Mouse (Mus musculus) CH12F3 (cell line): Measurements from ENCODE around the gene Zfp488.

Experiments used
- in situ Hi-C: fragments of 300-500 bp; cut with MboI; formaldehyde crosslinking; loops from 2 replicates; pipeline ENCODE4 v1.14.3; 2020; ENCODE audit warnings: low sequenced_read_pairs

Gene Zfp488

DNA sequence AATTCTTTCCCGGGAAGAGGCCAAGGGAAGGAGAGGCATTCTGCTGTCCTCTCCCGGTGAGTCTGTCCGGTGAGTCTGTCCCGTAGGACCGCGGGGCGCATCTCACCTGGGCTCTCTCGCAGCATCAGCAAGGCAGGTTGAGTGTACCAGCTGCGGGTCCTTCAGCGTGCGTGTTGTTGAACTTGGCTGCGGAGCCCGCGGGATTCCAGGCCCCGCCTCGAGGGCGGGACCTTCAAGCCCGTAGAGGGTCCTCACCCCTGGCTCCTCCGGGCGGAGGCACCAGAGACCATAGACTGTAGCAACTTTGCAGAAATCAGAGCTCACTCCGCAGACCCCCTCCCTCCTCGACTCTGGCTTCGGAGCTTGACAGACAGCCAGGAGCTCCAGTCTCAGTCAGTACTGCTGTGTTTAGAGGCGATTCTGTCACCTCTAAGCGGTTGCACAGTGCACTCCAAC lies at the start of gene Zfp488:
Gene Zfp488, minus strand, starts transcription at position 161 of the 456 bp plus-strand sequence.
- in situ Hi-C loops, result no loop called here

DNA sequence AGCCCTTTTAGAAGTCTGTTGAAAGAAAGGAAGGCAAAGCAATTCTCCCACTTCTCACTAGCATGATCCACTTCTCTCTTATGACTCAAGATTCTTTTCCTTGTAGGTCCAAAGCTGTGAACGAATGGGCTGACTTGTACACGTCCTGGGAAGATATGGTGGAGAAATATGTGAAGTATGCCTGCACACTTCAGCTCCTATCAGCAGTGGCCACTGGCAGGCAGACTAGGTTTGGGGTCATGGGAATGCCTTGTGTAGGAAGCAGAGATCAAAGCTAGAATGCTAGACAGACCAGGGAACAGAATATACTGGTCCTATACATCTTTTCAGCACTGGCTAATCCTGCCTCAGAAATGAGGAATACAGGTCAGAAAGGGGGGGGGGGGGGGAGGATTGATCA lies 48.1 kb upstream of the Zfp488 start:
- in situ Hi-C loops, result no loop called here

DNA sequence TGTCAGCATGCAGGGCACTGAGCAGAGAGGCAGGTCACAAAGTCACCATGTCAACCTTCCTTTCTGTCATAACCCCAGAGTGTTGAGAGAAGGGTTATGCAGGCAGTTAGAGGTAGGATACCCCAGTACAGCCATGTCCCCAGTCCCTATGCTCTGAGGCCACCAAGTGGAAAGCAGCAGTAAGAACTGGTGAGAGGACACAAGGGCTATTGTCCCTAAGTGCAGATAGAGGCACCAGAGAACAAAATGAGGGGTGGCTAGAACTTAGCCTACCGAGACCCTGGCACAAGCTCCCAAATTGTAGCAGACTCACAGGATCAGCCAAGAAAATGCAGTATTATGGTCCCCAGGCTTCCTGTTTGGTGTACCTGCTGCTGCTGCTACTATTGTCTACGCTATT lies 38.4 kb upstream of the Zfp488 start:
- in situ Hi-C loops, result no loop called here

DNA sequence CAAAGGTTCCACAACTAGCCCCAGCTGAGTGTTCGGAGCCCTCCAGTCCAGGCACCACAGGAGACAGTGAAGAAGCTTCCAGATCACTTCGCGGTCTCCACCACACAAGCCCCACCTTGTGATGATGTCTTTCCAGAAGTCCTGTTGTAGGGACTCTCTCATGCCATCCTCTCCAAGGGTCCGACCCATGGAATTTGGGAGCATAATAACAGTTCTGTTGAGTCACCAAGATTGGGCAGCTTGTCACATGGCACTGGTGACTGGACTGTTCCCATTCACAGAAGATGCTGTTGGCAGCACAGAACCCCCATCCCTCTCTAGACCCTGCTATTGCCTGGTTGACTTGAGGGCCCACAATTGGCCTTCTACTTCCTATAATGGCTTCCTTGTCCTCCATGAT lies 37.8 kb upstream of the Zfp488 start, which contains the start of gene Gm5460:
Gene Gm5460, plus strand, starts transcription at position 378 of the 400 bp plus-strand sequence.
- in situ Hi-C loops, result no loop called here

DNA sequence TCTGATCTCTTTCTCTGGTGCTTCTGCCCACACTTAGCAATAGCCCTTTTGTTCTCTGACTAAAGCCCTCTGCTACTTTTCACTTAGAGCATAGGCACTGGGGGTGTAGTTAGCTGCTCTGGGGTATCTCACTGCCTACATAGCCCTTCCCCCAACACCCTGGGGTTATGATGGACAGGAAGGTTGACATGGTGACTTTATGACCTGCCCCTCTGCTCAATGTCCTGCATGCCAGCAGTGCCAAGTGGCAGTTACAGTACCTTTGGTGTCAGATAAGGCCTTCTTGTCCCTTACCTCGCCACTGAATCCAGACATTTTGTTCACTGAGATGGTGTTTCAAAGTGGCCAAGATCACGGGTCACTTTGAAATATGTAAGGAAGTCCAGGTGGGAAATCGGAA lies 36.5 kb upstream of the Zfp488 start, which contains the start of gene Gm30083:
Gene Gm30083, minus strand, starts transcription at position 120 of the 400 bp plus-strand sequence.
- in situ Hi-C loops, result no loop called here

DNA sequence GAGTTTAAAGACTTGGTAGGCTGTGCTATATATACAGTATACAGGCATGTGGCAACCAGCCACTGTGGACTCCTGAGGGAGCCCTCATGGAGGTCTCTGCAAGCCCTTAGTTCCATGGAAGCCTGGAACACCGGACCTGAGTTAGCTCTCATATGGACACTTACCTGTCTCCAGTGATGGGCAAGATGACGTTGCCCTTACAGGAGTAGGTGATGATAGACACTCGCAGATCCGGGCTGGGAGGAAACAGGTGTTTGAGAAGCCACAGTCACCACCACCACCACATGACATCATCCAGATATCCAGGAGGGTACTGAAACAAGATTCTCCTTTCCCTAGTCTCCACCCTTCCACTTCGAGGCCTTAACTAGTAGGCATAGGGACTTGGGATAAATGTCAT lies 23.8 kb upstream of the Zfp488 start:
- in situ Hi-C loops, result no loop called here

DNA sequence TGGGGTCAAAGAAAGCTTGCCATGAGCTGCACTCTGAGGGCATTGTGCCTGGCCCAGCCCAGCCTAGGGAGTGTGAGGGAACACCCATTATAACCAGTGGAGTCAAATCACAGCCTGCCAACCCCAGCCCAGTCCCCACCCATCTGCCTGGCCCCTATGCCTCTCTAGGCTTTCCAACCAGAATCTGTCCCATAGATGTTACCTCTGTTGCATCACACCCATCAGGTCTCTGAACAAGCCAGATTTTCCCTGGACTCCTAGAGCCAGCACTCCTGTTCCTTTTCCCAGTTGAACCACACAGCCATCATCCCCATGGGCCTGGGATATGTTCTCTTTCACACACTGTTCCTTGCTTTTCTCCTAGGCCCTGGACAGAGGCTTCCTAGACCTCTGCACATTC lies 22.9 kb upstream of the Zfp488 start:
- in situ Hi-C loops, result no loop called here

DNA sequence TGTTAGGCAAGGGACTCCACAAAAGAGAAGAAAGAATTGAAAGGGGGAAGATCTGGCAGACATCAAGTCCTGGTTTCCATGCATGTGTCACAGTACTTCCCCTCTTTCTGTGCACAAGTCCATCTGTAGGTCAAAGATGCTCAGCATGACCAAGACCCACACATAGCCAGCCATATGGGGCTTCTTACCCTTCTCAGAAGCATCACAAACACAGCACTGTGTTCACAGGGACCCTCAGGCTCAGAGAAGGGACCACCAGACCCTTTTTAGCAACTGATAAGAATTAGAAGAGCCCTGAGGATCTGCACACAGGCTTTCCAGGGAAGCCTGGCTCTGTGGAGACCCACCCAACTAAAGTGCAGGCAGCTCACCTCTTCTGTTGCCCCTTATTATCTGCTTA lies 21.5 kb upstream of the Zfp488 start:
- in situ Hi-C loops, result no loop called here

DNA sequence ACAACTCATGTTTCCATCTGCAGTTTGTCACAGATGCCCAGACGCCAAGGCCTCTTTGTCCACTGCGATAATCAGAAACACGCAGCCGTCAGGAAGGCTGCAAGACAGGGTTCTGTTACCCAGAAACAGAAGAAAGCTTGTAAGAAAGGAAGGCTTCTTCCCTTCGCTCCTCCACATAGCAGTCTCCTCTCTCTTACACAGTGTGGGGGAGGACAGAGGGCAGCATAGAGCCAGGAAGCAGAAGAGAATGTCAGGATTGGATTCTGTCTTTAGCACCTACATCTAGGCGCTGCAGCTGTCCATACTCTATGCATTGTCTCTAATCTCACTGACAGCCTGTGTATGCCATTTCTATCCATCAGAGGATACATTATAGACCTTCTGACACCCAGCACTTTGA lies 18.9 kb upstream of the Zfp488 start:
- in situ Hi-C loops, result no loop called here

DNA sequence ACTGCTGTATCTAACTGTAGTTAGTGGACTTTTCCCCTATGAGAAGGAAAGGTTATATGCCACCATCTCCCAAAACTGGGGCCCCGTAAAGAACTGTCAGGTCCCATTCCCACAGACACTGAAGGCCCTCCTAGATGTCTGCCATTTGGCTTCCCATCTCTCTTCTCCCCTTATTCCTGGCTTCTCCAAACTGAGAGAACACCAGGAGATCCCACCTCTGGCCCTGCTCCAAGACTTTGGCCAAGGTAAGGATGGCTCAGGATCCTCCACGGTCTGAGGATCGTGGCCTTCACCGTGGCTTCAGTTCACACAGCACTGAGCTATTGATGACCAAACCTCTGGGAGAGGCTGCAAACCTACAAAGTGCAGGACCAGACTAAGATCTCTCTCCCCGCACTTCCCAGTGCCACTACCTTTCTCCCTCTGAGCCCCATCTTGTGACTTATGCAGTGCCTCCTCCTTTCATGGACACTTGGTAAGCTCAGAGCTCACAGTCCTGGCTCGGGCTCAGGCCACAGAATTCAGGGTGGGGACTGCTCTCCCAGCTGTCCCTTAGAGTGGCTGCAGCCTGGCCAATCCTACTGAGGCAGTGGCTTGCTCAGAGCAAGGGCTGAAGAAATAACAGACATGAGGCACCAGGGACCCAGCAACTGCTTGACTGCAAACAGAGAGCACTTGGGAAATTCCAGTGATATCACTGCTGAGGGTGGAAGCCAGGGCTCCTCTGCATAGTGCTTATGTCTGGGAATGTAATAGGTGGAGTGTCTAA lies 15.1 kb upstream of the Zfp488 start:
- in situ Hi-C loops, result no loop called here

DNA sequence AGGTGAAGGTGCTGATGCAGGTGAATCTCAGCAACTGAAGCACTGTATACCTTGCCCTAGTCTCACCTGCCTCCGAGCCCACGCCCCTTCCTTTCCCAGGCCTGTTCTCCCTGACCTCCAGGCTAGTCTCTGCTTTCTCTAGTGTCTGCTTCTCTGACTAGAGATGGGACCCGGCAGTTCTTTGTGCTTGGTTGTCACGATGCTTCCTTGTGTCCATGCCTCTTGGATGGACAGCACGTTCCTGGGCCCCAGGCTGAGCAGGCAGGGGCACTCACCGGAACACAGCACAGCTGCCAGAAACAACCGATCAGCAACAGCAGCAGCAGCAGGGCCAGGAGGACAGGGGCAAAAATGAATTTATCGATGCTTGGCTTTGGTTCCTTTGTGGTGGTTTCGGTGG lies 14.5 kb upstream of the Zfp488 start:
- in situ Hi-C loops, result no loop called here

DNA sequence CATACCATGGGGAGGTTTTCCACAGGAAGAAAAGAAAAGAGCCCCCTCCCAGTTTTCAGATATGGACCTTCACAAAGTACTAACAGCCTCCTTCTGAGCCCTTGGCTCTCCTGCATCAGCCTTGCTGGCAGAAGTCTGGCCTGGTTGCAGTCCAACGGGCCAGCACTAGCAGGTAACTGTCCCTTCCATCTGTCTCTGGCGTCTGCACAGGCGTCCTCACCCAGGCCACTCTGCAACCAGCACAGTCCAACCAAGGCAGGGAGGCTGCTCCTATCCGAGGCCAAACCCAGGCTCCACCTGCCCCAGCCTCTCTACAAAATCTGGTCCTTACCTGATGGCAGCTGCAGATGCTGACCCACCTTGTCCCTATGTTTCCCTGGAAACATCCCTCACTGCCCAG lies 13.4 kb upstream of the Zfp488 start:
- in situ Hi-C loops, result no loop called here

DNA sequence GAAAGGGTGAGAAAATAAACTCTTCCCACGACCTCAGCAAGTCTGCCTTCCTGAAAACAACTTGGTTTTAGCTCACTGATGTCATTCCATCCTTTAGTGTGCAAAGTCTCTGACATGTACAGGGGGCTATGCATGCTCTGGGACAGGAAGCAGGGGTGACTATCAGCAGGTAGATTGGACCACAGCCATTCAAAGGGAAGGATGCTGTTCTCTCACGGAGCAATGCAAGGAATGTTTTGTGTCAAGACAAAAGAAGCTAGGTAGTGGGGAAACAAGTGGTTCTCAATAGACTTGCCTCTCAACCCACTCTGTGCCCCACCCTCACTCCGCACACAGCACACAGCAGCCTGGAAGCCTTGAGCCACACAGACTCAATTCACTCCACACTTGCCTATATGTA lies 10.6 kb upstream of the Zfp488 start:
- in situ Hi-C loops, result no loop called here

DNA sequence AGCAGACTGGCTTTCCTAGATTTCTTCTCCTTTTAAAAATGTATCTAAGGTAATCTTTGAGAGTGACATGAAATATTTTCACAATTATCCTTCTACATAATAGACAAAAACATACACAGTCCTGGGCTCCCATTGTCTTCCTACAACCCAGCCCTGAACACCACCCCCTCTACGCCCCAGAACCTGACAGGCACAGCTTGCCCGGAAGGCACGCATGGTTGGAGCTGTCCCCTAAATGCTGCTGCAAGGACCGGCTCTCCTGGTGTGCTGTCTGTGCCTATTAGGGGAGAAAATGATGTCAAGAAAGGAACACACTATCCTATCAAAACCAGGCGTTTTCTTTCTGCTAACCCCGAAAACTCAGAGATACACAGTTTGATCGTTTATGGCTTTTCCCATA lies 816 bp downstream of the Zfp488 start:
- in situ Hi-C loops, result no loop called here

DNA sequence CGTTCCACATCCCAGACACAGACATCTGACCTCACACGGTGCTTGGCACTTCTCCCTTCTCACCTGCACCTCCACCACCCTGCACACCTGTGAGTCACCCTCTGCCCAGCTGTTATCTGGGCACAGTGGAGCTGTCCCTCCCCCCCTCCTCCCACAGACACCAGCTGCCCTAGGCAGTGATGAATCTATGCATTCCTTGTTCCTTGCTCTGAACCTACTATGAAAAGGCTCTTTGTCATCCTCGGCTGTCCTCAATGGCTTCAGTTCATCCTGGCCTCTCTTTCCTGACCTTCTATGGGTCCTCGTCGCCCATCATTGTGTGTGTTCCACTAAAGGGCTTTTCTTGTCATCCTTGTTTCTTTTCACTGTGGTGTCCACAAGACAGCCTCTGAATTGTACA lies 3.8 kb downstream of the Zfp488 start:
- in situ Hi-C loops, result no loop called here

DNA sequence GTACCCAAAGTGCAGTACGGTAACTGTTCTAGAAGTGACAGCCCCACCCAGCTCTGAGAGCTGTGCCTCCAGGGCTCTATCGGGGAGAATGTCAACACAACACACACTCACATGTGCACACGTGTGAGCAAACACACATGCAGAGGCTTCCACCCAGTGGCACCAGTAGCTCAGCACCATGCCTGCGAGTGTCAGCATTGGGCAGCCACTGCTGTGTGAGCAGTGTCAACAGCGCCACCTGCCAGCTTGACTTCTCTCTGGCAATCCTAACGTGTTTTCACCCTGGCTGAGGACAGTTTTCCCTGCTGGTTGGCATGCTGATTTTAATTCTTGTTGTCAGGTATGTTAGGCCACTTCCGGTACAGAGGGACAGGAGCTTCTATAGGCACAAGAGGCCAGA lies 5.9 kb downstream of the Zfp488 start:
- in situ Hi-C loops, result no loop called here

DNA sequence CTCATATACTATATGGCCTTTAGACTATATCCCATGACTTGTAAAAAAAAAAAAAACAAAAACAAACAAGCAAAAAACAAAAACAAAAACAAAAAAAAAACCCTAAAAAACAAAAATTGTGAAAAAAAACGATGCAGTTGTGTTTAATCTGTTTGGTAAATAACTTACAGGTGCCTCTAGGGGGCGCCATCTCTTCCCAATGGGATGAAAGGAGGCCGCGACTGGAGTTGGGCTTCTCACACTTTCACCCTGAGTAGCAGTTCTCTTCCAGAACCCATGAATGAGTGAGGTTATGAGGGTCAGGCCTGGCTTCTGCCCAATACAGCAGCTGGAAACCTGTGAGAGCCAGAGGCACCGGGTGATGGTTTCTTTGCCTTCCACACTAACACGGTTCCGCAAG lies 12.9 kb downstream of the Zfp488 start:
- in situ Hi-C loops, result no loop called here

DNA sequence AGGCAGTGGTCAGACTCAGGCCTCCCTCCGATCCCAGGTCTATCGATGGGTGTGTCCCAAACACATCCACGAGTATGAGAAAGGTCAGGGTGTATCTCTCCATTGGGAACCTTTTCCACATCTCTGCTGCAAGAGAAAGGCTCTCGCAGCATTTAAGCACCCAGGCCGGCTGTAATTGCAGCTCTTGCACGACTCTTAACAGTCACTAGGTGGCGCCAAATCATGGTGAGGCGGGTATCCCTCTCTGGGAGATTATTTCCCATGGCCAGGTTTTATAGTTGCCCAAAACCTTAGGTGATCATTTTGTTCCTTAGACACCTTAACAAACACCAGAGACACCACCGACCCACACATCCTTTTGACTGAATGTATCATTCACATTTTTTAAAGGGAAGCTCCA lies 19.2 kb downstream of the Zfp488 start:
- in situ Hi-C loops, result no loop called here

DNA sequence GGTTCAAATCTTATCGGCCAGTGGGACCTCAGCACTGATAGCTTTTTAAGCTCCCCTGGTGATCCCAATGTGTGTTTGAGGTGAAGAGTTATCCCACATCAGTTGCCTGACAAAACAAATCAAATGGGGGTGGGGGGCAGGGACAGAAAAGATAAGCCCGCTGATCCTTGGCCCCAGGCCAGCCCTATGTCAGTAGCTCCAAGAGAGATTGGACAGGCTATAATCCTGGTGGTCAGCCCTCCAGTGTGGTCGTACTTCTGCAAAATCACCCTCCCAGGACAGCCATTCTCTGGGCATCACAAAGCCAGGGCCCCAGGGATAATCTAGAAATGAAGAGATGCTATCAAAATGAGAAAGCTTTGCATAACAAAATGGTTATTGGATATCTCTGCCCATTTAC lies 19.7 kb downstream of the Zfp488 start:
- in situ Hi-C loops, result no loop called here

DNA sequence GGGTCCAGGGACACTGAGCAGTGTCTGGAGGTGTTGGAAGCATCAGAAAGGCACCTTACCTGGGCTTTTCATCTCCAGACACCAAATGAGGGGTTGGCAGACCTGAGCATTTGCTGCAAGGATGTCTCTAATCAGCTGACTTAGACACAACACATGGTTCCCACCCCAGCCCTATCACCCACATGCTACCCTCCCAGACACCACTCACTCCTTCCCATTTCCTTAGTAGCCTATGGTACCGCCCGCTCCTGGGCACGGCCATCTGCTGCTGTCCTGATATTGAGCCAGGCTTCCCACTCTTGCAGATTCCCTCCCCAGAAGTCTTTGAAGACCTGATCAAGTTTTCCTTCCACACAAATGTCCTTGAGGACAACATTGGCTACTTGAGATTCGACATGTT lies 20.4 kb downstream of the Zfp488 start:
- in situ Hi-C loops, result no loop called here

DNA sequence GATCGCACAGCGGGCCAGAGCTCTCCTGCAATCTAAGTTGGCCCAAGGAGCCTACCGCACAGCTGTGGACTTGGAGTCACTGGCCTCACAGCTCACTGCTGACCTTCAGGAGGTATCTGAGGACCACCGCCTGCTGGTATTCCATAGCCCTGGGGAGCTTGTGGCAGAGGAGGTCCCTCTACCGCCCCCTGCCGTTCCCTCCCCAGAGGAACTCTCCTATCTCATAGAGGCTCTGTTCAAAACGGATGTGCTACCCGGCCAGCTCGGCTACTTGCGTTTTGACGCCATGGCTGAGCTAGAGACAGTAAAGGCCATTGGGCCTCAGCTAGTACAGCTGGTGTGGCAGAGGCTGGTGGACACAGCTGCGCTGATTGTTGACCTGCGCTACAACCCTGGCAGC lies 22.5 kb downstream of the Zfp488 start:
- in situ Hi-C loops, result no loop called here

DNA sequence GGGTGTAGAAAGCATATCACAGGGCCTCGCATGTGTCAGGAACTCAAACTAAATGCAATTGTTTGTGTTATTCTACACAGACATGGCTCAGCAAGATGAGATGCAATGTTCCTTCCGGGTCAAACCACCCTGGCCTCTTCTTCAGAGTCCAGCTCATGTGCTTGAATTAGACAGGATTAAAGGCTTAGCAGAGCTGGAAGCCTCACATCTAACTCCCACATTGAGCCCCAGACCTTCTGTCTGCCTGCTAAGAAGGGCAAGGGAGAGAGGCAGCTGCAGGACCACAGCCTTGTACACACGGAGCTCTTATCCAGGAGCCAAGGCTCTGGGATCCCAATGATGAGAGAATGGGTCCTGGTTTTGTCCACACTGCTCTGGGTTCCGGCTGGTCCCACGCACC lies 24.8 kb downstream of the Zfp488 start, which contains the start of gene Rbp3:
Gene Rbp3, plus strand, starts transcription at position 243 of the 400 bp plus-strand sequence.
- in situ Hi-C loops, result no loop called here
